Mouse (Mus musculus): Measurements from ENCODE around the gene Lat2.

The Lat2 gene

DNA sequence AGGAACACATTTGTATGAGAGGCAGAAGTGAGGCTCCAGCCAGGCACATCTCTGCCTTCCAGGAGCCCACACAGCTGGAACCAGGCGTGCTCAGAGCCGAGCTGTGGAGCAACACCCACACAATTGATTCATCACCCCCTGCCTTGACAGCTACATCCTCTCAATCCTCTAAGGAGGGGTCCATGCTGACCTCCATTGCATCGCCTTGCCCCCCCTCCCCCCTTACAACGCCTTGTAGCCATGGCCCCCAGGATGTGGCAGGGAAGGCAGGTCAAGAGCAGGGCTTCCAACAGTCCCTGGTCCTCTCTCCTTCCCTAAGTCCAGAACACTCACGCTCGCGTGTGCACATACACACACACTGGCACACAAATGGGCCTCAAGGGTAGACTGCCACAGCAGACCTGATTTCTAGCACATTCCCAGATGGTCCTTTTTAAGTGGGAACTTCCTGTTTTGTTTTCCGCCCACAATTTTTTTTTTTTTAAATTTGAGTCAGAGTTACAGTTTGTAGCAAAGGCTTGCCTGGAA, 45.8 kb downstream of the Lat2 start:
- DNase-seq (ENCODE audit: low read depth) = peak; percentile 68

DNA sequence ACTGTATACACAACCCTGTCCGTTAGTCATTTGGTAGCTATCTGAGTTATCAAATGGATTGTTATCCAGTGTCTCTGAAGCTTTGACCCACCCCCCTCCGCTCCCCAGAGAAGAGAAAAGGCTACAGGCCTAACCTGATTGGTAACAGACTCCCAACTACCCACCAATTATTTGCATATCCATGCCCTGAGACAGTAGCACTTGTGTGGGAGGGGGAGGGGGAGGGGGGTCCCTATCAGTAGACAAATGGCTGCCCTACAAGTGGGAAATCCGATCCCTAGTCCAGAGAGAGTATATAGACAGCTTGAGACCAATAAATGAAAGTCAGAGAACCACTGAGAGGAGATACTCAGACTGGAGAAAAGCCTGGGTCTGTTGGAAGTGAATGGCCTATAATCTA, 46.8 kb downstream of the Lat2 start:
- no peak for DNase-seq (ENCODE audit: low read depth)

DNA sequence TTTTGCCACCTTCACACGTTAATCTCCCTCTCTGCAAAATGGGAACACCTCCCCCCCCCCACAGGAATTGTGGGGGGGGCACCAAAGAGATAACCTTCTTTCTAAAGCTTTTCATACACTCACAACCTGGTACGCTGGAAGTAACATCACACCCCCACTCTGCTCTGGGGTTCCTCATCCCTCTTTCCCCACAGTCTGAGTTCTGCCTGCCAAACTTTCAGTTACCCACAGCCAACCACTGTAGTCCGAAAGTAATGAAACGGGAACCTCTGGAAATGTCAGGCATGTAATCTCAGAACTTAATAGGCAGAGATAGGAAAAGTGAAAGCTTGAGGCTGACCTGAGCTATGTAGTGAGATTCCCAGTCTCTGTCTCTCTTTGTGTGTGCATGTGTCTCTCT, 47.4 kb downstream of the Lat2 start:
- DNase-seq (ENCODE audit: low read depth) = no peak

DNA sequence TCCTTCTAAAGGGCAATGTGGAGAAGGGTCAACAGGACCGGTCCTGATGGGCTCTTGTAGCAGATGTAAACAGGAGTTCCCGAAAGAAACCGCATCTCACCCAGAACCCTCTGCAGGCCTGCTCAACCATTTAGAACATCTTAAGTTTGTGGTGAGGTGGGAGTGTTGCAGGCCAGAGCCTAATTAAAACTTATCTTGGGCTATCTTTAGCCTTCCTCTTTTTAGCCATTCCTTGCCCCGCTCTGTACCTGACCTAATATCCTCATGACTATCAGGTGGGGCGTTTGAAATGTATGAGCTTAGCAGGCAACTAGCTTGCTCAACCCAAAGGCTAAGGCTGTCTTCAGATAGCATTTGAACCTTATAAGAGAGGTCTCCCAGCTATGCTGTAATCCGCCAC, 49.1 kb downstream of the Lat2 start:
- DNase-seq (ENCODE audit: low read depth) = no peak

DNA sequence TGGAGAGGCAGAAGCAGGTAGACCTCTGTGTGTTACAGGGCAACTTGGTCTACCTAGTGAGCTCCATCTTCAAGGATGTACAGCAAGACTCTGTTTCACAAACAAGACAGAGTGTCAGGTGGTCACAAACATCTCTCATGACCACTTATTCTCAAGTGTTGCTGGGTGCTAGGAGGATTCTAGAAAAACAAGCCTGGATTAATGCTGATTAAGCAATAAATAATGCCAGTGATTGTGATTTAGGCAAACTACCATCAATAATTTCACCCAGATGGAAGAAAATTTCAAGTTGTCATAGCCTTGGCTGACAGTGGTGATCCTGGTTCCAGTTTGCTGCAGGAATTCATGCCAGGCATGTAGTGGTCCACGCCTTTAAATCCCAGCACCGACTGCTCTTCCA, 50.6 kb downstream of the Lat2 start:
- no peak for DNase-seq (ENCODE audit: low read depth)

DNA sequence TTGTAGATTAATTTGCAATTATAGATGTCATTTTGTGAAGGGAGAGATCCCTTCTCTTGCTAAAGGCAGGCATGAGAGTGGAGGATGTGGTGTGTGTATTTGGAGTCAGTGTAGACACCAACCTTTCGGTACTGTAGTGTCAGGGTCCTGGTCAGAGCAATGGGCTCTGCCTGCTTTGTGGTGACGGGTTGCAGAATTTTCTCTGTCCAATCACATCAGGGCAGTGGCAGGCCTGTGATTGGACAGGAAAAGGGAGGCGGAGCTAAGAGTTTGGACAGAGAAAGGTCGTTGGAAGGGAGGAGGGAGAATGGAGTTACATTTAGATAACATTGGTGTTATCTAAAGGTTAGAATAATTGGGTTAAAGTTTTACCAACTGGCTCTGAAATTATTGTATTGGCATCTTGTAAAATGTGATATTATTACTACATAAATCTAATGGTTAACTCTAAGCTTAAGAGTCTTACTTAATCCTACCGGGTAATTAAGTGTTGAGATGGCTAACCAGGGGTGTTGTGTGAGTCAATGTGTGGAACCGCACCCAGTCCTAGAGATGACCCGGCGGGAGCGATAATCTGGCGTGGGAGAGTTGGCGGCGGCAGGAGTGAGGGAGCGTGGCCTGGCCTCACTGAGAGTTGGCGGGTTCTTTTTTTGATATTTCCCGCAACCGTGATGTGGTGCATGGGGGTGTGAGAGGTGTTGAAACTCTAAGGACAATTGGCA, 54.2 kb downstream of the Lat2 start:
- no peak for DNase-seq (ENCODE audit: low read depth)

DNA sequence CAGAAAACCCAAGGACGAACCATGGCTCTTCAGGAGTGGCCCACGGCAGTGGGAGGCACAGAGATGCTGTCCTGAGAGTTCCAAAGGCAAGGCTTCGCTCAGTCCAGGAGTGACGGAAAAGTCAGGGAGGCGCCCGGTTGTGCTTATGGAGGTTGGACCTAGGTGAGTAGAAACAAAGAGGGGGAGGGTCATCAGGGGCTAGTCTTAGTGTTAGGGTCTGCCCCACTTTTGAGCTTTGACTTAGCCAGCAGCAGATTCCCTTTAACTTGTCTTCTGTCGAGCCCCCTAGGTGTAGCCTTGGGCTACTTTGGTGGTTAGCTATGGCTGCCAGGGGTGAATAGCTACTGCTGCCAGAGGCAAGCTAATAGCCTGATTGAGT, 54.8 kb downstream of the Lat2 start, which contains the start of gene Syna:
Gene Syna (minus strand): TSS at position 101 of the 379 bp plus-strand sequence.
- no peak for DNase-seq (ENCODE audit: low read depth)

DNA sequence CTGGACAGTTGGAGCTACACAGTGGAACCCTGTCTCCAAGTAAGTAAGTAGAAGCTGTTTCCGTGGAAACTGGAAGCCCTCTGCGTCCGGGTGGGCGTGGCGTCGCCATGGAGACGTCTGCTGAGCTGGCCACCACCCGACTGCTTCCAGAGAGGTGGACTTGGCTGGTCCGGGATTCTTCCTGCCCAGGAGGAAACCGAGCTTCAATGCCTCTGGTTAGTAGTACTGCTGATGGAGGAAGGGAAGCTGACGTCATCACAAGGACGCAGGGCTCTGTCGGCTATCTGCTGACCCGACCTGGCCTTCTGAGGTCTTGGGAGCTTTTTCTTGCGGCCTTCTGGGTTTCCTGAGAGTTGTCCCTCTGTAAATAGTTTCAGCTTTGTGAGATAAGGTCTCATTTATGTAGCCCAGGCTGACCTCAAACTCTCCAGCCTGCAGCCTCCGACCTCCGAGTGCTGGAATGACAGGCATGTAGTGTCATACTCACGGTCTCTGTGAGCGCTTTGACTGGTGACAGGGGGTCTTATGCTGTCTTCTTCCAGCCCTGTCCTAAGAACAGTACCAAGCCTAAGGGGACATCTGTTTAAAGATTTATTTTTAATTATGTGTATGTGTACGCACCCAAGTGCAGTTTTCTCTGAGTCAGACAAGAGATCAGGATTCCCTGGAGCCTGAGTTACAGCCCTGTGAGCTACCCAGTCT, 59.2 kb downstream of the Lat2 start:
- DNase-seq (ENCODE audit: low read depth) = peak; percentile 82

DNA sequence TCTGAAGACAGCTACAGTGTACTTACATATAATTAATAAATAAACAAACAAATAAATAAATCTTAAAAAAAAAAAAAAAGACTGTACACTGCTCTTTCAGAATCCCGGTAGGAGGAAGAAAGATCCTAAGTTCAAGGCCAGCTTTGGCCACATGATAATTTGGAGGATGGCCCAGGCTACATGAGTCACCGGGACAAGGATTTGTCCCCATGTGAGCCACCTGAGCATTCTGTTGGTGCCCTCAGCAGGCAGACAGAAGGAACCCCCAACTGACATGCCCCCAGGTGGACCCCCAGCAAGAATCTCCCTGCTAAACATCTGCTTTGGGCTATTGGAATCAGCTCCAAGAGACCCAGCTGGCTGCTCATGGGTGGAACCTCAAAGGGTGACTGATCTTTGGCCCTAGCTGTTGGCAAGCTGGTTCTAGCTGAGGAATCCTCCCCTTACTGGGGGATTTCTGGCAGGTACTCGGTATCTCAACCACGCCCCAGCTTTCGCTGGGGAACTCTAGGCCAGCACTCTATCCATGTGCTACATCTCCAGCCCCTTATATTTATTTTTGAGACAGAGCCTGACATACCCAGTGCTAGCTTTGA, 60.8 kb downstream of the Lat2 start:
- DNase-seq (ENCODE audit: low read depth) = no peak

DNA sequence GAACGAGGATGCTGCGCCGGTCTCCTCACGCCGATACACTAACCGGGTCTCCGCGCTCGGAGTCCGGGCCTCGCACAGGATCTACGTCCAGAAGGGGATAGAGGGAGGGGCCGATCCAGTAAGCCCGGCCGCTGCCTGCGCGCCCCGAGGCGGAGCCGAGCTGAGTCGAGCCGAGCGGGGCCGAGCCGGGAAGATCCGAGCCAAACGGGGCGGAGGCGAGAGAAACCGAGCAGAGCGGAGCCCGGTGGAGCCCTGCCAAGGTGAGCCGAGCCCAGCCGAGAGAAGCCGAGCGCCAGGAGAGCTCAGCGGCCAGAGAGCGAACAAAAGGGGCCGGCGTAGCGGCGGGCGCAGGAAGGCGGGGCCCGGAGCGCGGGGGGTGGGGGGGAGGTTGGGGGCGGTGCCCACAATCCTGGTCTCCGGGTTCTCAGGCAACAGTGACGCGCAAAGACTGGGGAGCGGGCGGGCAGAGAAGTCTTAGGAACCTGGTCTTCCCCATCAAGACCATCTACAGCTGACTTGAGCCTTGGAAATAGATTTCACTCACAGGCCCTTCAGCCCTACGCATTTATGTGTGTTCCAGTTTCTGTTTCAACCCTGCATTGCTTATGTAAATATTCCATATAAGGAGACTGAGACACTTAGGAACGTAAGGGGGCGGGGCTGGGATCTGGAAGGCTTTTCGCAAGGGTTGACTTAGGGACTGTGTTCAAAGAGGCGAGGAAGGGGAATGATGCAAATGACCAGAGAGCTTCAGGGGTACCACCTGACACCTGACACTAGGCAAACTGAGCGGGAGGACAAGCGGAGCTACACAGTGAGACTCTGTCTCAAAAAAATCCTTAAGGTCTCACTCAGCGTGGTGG, 62.5 kb downstream of the Lat2 start, which contains the start of gene Clip2:
Gene Clip2 (minus strand): TSS at position 325 of the 863 bp plus-strand sequence.
- DNase-seq (ENCODE audit: low read depth) = peak; percentile 99

DNA sequence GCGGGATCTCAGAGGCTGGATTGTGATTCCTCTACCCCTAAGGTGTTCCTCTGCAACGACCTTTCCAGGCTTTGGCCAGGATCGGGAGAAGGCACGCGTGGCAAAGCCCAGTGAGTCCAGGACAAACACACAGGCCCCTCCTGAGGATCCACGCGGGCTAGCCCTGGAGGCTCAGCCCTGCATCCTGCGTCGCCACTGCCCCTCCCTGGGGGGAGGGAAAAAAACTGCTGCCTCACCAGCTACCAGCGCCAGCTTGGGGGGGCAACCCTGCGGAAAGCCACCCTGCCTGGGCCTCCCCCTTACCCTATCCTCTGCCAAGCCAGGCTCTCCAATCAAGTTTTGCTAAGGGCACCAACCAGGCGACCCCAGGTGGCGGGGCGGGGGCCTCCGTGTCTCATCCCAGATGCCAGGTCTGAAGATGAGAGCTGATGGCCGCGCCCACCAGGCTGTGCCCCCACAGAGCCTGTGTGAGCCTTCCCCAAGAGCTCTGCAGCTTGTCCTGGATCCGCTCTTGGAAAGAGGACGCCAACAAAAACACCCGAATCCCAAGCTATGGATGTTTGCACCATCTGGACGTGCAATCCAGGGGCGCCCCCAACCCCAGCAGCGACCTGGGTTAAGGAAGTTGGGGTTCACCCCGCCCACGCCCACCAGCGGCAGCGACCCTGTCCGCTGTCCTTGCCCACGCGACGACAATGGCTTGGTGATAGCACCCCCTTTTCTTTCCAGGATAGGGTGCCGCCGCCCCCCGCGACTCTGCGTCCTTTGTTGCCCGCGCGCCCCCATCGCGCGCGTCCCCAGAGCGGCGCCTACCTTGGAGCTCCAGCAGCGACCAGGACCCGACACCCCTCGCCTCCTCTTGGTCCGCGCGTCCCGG, 63.4 kb downstream of the Lat2 start:
- DNase-seq (ENCODE audit: low read depth) = peak; percentile 73

DNA sequence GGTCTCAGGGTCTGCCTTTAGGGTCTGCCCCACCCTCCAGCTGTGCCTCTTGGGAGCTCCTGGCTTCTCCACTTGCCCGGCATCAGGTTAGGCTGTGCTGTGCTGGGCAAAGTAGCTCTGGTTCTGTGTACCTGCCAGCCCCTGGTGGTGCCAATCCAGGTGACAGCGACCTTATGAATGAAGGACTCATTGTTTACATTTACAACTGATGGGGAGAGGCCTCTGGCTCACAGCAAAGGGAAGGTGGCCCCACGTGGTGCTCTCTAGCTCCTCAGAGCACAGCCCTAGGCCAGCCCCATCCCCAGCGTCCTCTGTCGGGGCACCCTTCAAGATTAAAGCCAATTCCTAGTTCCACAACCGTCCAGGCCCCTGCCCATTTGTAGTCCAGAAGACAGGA, 64.0 kb downstream of the Lat2 start:
- DNase-seq (ENCODE audit: low read depth) = no peak

Measured in NIH3T3 (cell line).